Mouse (Mus musculus) left cerebral cortex, adult 2 months (tissue): ENCODE results near the gene Eml3. TPM values are rescaled to one million over a fixed set of nuclear protein-coding genes. Genes with fewer than 3 reads are reported as not detected.

ENCODE experiments used
- DNase-seq, 2 experiments: peaks; one replicate each; pipeline ENCODE4 v3.0.0; 2021 to 2022; ENCODE audit warnings: low spot score in 2 of 2, mixed read lengths in 1 of 2; ENCODE audit errors: extremely low spot score in 1 of 2
- H3K27ac ChIP-seq: fragments of 200-600 bp; 2 replicates; pipeline ENCODE4 v1.8.1; 2022
- H3K4me3 ChIP-seq: fragments of 200-600 bp; 2 replicates; pipeline ENCODE4 v1.8.1; 2022
- CTCF ChIP-seq: fragments of 200-600 bp; IDR thresholded peaks from 2 replicates; pipeline ENCODE4 v1.8.1; 2022; ENCODE audit warnings: antibody characterized with exemption, mild to moderate bottlenecking, moderate library complexity
- intact Hi-C: fragments of 180-260 bp; cut with DNase I; formaldehyde crosslinking; loops from one replicate; pipeline ENCODE4 v1.15.1; 2025
- total RNA-seq, 2 experiments: library from RNA; stranded (reverse); gene quantifications; 2 replicates each; pipeline ENCODE4 v1.2.3; 2021

Eml3 gene
- total RNA-seq, 2 experiments from 2014 or later, result 11.0 to 13.7 TPM

DNA sequence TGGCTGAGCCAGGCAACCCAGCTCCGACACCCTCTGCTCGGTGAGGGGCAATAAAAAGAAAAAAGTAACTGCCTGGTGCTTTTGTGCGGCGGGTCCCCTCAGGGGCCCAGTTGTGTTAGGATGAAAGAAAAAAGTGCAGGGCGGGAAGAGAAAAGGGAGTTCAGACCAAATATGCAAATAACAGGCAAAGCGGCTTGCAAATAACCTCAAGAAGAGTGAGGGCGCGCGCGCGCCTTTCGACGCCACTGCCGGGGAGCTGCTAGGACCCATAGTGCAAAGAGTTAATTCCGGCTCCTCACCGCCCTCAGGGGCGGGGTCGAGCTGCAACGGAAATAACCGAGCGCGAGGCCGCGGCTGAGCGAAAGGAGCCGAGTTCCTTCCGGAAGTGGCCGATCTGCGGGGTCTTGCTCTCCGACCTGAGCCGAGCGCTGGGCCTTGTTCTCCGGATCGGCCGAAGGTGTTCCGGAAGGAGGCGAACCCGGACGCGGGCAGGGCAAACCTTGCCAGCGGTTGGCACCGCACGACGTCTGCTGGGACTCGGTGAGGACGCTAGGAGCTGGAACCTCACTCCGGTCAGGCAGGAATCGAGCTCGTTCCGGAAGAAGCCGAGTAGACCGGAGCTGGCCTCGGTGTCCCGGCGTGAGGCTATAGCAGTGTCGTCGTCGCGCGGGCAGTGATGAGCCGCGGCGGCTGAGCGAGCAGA is 12.3 kb downstream of the Eml3 start, which contains the start of gene Mta2:
Gene Mta2 (plus strand): TSS at position 361 of the 703 bp plus-strand sequence.
- Histone ChIP-seq H3K27ac (peak within 1 kb of the TSS; percentile 93), H3K4me3 (peak within 1 kb of the TSS; percentile 76)
- peak; percentile 92 to 94 for DNase-seq
- intact Hi-C loops, result loop anchor here (5.0 kb wide), 1 partner anchor 99 kb away; no protein-coding TSS in a partner anchor
- no peak; the same call in 1 of the 2 replicates for TF ChIP-seq CTCF

DNA sequence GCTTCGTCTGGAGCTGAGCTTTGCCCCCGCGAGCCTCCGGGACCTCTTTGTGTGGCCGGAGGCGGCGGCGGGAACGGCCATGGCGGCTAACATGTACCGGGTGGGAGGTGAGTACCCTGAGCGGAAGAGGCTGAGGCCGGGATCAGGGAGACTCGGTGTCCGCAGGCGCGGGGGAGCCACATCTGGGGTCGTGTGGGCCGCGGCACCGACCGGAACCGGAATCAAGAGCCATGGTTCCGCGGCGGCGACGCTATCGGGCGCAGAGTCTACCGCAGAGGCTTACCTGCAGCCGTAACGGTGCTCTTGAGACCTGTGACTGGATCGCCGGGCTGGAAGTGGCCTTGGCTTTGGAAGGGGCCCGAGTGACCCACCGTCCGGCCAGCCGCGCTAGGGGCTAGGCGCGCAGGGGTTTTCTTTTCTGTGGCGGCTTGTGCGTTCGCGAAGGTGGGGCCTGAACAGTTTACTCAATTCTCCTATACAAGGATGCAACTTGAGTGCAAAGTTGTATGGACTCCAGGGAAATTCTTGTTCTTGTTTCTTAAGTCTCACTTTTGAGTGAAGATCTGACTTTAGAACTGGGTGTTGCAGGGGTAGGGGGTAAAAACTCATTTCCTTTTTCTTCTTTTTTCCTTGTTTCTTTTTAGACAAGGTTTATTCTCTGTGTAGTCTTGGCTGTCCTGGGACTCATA is 13.1 kb downstream of the Eml3 start:
- DNase-seq, result peak in 1 of 2 experiments; percentile 59
- no peak for TF ChIP-seq CTCF
- Histone ChIP-seq H3K4me3 (peak overlapping the region; percentile 76), H3K27ac (peak overlapping the region; percentile 93)
- intact Hi-C loops, result loop anchor here (5.0 kb wide), 1 partner anchor 100 kb away; no protein-coding TSS in a partner anchor

DNA sequence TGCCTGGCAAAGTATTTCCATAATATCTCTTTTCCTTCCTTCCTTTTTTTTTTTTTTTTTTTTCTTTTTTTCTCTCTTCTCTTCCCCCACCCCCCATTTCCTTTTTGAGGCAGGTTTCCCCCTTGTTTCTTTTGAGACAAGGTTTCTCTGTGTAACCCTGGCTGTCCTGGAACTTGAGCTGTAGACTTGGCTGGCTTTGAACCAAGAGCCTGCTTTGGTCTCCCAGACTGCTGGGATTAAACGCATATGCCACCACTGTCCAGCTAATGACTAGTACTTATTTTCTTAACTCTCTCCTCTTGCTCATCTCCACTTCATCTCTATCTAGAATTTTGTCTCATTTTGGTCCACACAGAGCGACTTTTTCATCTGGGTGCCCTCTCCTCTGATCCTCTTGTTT is 13.7 kb downstream of the Eml3 start:
- Histone ChIP-seq H3K27ac (no peak overlapping the region), H3K4me3 (peak overlapping the region; percentile 76)
- TF ChIP-seq CTCF, result no peak
- no peak for DNase-seq
- intact Hi-C loops, result loop anchor here (1.0 to 5.0 kb wide), 2 partner anchors 9 to 101 kb away; no protein-coding TSS in a partner anchor

DNA sequence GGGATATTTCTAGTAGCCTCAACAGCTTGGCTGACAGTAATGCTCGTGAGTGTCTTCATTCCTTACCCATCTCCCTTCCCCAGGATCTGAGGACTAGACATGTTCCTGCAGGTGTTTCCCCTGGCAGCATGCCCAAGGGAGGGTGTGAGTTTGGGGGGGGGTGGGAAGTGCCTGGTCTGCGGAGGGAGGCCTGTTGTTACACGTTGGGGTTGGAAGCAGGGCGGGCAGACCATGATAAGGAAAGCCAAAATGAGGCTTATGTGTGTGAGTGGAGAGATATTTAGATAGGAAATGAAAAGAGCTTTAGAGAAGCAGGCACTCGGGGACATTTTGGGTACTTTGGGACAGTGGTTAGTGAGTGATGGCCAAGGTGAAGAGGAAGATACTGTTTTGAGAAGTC is 14.7 kb downstream of the Eml3 start:
- TF ChIP-seq CTCF, result no peak
- intact Hi-C loops, result loop anchor here (5.0 kb wide), 1 partner anchor 102 kb away; no protein-coding TSS in a partner anchor
- DNase-seq, result no peak
- no peak overlapping the region for H3K4me3 ChIP-seq
- H3K27ac ChIP-seq, result no peak overlapping the region

DNA sequence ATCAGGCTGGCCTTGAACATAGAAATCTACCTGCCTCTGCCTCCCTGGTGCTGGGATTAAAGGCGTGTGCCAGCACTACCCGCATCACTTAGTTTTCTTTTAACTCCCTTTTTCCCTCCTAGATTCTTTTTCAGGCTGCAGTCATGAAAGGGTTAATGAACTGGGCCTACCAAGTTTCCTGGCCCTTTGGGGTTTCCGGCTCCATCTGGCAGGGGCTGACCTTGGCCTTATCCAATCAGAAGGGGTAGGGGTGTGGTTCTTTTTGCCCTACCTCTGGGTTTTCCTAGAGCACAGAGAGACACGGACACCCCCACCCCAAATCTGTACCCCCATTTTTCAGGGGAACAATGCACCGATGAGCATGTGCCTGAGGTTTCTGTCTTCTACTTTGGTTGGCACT is 15.4 kb downstream of the Eml3 start:
- Histone ChIP-seq H3K4me3 (no peak overlapping the region), H3K27ac (no peak overlapping the region)
- TF ChIP-seq CTCF, result no peak
- no peak for DNase-seq
- intact Hi-C loops, result loop anchor here (5.0 kb wide), 1 partner anchor 102 kb away; no protein-coding TSS in a partner anchor

DNA sequence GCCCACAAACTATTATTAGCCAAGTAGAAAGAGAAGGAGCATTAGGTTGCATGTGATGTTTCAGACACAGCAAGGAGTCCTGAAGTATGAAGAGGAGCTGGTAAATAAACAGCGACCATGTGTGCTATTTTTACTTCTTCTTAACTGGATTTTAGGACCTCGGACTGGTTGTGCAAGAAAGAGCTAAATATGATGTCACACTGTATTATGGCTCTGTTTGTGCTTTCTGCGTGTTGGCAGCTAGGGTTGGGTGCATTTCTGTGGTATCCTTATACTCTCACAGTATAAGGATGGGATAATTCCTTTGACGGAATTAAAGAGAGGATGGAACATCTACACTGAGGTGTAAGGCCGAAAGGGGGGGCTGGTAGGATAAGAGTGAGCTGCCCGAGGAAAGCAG is 15.9 kb downstream of the Eml3 start:
- H3K4me3 ChIP-seq, result no peak overlapping the region
- no peak for DNase-seq
- intact Hi-C loops, result no loop called here
- no peak for TF ChIP-seq CTCF
- no peak overlapping the region for H3K27ac ChIP-seq

DNA sequence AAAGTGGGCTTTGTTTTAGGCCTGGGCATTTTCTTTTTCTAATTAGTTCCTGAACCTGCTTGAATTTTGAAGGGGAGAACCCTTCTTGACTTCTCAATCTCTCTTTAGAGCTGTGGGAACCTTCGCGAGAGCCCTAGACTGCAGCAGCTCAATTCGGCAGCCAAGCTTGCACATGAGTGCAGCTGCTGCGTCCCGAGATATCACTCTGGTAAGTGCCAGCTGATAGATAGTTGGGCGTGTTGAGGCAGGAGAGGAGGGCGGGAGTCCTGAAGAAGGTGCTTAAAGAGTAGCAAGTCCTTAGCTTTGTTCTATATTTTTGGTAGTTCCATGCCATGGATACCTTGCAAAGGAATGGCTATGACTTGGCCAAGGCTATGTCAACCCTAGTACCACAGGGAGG is 17.6 kb downstream of the Eml3 start:
- no peak for DNase-seq
- TF ChIP-seq CTCF, result no peak
- Histone ChIP-seq H3K4me3 (no peak overlapping the region), H3K27ac (no peak overlapping the region)
- intact Hi-C loops, result no loop called here

DNA sequence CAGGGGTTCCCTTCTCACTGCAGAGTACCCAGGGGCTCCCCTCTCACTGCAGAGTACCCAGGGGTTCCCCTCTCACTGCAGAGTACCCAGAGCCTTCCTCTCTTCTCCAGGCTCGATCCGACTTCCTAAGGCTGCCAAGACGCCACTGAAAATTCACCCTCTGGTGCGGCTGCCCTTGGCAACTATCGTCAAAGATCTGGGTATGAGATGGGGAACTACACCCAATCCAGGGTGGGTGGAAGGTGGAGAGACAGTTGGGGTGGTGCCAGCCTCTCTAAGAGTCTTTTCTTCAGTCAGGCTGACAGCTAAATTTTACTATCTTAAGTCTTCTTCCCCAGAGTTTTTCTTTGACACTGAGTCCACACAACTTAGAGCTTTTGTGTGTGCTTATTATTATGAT is 20.8 kb downstream of the Eml3 start:
- Histone ChIP-seq H3K27ac (no peak overlapping the region), H3K4me3 (no peak overlapping the region)
- TF ChIP-seq CTCF, result no peak
- intact Hi-C loops, result no loop called here
- DNase-seq, result no peak

DNA sequence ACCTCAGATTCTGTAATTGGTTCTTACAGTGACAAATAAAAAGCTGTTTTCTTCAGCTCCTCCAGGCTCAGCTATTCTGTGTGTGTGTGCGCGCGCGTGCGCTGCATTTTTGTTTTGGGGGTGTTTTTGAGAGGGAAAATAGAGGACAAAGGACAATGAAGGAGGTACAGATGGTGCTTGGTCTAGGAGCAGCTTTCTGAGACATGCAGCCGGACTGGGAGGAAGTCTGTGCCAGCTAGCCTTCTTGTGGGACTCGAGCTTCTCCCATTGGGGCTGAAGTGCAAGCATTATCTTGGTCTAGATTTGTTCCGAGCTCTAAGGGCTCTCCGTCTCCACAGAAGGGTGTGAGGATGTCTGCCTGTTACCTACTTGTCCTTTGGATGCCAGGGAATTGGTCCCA is 22.9 kb downstream of the Eml3 start:
- no peak overlapping the region for H3K4me3 ChIP-seq
- intact Hi-C loops, result loop anchor here (1.0 kb wide), 1 partner anchor 9 kb away; no protein-coding TSS in a partner anchor
- H3K27ac ChIP-seq, result peak overlapping the region; percentile 64; the same call in 1 of the 2 replicates
- TF ChIP-seq CTCF, result no peak
- no peak for DNase-seq

DNA sequence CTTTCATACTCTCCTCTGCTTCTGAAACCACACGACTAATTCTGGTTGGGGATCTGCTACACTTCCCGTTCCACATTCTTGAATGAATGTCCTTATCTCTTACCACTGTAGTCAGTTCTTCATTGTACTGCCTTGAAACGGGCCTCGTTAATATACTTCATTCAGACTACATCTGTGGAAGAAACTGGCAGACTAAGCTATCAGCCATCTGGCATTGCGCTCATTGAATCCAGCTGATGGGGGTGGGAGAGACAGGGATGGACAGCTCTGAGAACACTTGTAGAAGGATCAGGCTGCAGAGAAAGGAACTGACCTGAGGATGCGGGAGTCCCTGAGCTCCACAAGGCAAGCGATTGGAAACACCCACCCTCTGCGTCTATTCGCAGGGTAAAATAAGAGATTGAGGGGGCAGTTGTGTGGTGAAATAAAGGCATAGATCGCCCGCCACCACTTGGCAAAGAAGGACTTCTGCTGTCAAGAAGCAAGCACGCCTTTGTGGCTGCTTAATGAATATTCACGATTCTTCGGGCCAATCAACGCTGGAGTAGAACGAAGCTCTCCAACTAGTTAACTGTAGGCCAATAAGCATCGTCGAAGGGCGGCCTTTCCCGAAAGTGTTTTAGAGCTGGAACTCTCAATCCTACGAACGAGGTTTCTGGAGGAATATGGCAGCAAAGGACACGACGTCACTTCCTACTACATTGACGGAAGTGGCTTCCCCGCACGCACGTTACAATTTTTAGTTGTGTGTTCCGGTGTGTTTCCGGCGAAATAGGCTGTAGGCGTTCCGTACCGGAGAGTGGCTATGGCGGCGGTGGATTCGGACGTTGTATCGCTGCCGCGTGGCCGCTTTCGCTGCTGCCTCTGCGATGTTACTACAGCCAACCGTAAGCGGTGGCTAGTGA is 24.0 kb downstream of the Eml3 start, which contains the start of gene Tut1:
Gene Tut1 (plus strand): TSS at position 713 of the 905 bp plus-strand sequence.
- TF ChIP-seq CTCF, result no peak; the same call in 1 of the 2 replicates
- peak within 1 kb of the TSS; percentile 88 for H3K4me3 ChIP-seq
- DNase-seq, result peak; percentile 93 to 95
- H3K27ac ChIP-seq, result peak within 1 kb of the TSS; percentile 76
- intact Hi-C loops, result loop anchor here (1.0 kb wide), 1 partner anchor 13 kb away; no protein-coding TSS in a partner anchor

DNA sequence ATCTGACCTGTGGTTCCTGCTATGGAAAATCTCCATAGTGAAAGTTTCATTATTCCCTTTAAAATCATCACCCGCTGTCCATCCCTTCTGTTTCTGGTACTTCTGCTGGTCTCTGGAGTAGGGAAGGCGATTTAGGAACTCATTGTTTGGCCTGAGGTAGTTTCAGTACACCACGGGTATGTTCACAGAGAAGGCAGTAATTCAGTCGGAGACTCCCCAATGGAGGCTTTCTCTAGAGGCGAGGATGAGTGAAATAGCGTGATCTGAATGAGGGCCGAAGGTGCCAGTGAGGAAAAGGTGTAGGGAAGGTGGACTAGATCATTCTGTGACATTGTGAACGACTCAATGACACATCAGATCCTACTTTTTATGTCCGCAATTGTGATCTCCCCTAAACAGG is 24.8 kb downstream of the Eml3 start:
- H3K4me3 ChIP-seq, result peak overlapping the region; percentile 88
- TF ChIP-seq CTCF, result no peak
- DNase-seq, result no peak
- intact Hi-C loops, result no loop called here
- H3K27ac ChIP-seq, result peak overlapping the region; percentile 76
